In genomic region chr12:97872391-97872790, GRCm38 (mm10) we compare ENCODE assay signal across 9 mouse cellular contexts.
DNase-seq lines count a peak whose midpoint lies in the region; ATAC-seq and TF ChIP-seq lines count a peak whose summit lies in the region.
"Had no signal": no experiment of that assay in that cellular context is flagged by ENCODE, and none has a peak within 500 bp of the region (broad histone marks: within the 10 kb centered on the region; RNA-seq: fewer than 3 reads in every experiment).

No protein-coding gene starts in this region.

- H3K36me3 ChIP-seq in heart, postnatal 0 days (replicated peaks; ENCODE audit: control insufficient read depth, insufficient read depth, low read length), result no peaks in the 10 kb centered on the region
- H3K36me3 ChIP-seq in lung, embryonic 15.5 days, result no peaks in the 10 kb centered on the region
- H3K36me3 ChIP-seq: liver, embryonic 15.5 days had no signal

- H3K9ac ChIP-seq in heart, postnatal 0 days (replicated peaks; ENCODE audit: low read depth, low read length), result no peak overlapping the region
- no peak overlapping the region for H3K9ac ChIP-seq in lung, embryonic 15.5 days
- H3K9ac ChIP-seq: liver, embryonic 15.5 days had no signal

- peak; percentile 88 for TF ChIP-seq CTCF in heart, postnatal 0 days (IDR thresholded peaks at IDR 0.05; ENCODE audit: low read depth)

- H3K27ac ChIP-seq in heart, postnatal 0 days (ENCODE audit: low read depth), result no peak overlapping the region
- H3K27ac ChIP-seq in lung, embryonic 15.5 days, result no peak overlapping the region
- H3K27ac ChIP-seq: liver, embryonic 15.5 days had no signal

- ATAC-seq in heart, postnatal 0 days (ENCODE audit: insufficient read depth, low read depth), result no peak
- ATAC-seq in lung, embryonic 15.5 days (ENCODE audit: borderline replicate concordance, extremely low read depth, low FRiP score, low TSS enrichment), result peak; percentile 72; the same call in 1 of the 2 replicates
- ATAC-seq in monocyte, adult 5-6 weeks (replicated peaks; ENCODE audit: insufficient number of reproducible peaks, low FRiP score, low TSS enrichment, poor library complexity, severe bottlenecking), result no peak

- H3K4me1 ChIP-seq in heart, postnatal 0 days (ENCODE audit: control insufficient read depth, insufficient read depth), result no peaks in the 10 kb centered on the region
- H3K4me1 ChIP-seq in lung, embryonic 15.5 days, result no peaks in the 10 kb centered on the region
- H3K4me1 ChIP-seq: liver, embryonic 15.5 days had no signal

- no peaks in the 10 kb centered on the region for H3K9me3 ChIP-seq in heart, postnatal 0 days (replicated peaks; ENCODE audit: control insufficient read depth, low read length)
- H3K9me3 ChIP-seq in lung, embryonic 15.5 days, result no peaks in the 10 kb centered on the region
- H3K9me3 ChIP-seq: liver, embryonic 15.5 days had no signal

- no peaks in the 10 kb centered on the region for H3K27me3 ChIP-seq in heart, postnatal 0 days (ENCODE audit: control insufficient read depth, insufficient read depth, low read length)
- H3K27me3 ChIP-seq in lung, embryonic 15.5 days, result no peaks in the 10 kb centered on the region
- H3K27me3 ChIP-seq: liver, embryonic 15.5 days had no signal

- H3K4me2 ChIP-seq in heart, postnatal 0 days (ENCODE audit: low read depth, low read length), result no peak overlapping the region
- no peak overlapping the region for H3K4me2 ChIP-seq in lung, embryonic 15.5 days
- H3K4me2 ChIP-seq: liver, embryonic 15.5 days had no signal

- no peak for TF ChIP-seq EP300 in heart, postnatal 0 days (IDR thresholded peaks at IDR 0.05; ENCODE audit: low read depth)

- no peak overlapping the region for H3K4me3 ChIP-seq in heart, postnatal 0 days (ENCODE audit: low read depth, low read length)
- H3K4me3 ChIP-seq in lung, embryonic 15.5 days, result no peak overlapping the region
- H3K4me3 ChIP-seq: liver, embryonic 15.5 days had no signal

- peak; percentile 73 for DNase-seq in ES-CJ7 (ENCODE audit: low read depth, low spot score)
- DNase-seq in adrenal gland, postnatal 10 days, result peak; percentile 83
- peak; percentile 70 for DNase-seq in embryo, embryonic 11.5 days (ENCODE audit: low read depth, low spot score)
- peak; percentile 46 for DNase-seq in heart, postnatal 0 days (ENCODE audit: low spot score)
- peak; percentile 58 to 85 for DNase-seq in layer of hippocampus, adult 18-20 months (ENCODE audit: low spot score in 2 of 2)
- peak; percentile 78 for DNase-seq in right cerebral cortex, adult 18-20 months

- WGBS in heart, postnatal 0 days, result 4% methylated on average over 2 of the region's 2 CpGs
- 4% methylated on average over 2 of the region's 2 CpGs for WGBS in lung, embryonic 15.5 days
